Mouse (Mus musculus): ENCODE data around the gene Top2a.
A peak's percentile ranks its signal among the peaks of the same experiment; 100 is the strongest.

The Top2a gene

DNA sequence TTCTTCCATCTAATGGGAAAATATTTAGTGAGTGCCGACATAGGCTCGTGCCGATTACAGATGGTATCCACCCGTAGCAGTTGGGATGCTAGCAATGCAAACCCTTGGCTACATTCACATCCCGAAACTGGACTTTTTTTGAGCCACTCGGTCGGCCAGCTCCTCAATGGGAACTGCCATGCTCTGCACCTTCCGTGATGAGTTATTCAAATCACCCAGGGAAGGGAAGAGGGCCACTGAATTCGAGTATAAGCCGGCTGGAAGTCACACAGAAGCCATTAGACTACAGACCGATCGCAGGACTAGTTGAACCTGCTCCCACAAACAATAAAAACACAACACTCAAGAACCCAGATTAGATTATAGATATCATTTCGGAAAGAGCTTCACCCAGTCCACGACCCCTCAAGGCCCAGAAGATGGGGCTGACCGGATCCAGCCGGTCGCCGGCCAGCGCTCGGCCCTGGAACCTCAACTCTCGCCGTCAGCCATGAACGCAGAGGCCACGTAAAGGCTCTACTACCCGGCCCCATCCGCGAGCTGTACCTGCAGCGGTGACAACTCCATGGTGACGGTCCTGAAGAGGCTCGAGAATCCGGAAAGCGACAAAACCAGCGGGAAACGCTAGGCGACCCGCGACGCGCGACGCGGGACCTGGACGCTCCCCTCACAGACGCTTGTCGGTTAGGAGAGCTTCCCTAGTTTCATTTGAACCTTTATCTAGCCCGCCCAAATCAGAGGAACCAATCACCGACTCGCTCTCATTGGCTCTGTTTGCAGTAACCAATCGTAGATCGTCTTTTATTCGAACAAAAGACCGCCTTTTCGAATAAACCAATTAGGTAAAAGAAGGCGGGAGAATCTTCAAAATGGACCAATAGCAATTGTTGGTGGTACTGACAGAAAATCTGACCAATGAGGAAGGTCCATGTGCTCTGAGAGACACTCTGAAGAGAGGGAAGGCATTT is at the start of gene Top2a:
TSS of gene Top2a (minus strand) at position 690 of the 968 bp plus-strand sequence.
- peak; percentile 98 for DNase-seq (ENCODE audit: low read depth, low spot score)
- H3K36me3 ChIP-seq (ENCODE audit: control insufficient read depth, insufficient read depth, low read length, poor library complexity, severe bottlenecking): no peaks in the 10 kb centered on the region
- H3K27me3 ChIP-seq (ENCODE audit: control insufficient read depth, insufficient read depth, low read length, poor library complexity, severe bottlenecking): no peaks in the 10 kb centered on the region

- no peak for DNase-seq (ENCODE audit: low read depth, low spot score)
- Histone ChIP-seq H3K27me3 (ENCODE audit: control insufficient read depth, insufficient read depth, low read length, poor library complexity, severe bottlenecking) (no peaks in the 10 kb centered on the region), H3K36me3 (ENCODE audit: control insufficient read depth, insufficient read depth, low read length, poor library complexity, severe bottlenecking) (no peaks in the 10 kb centered on the region)
These were observed 49.8 kb upstream of the Top2a start for GRCm38 (mm10) chr11:99073781-99074180.

DNA sequence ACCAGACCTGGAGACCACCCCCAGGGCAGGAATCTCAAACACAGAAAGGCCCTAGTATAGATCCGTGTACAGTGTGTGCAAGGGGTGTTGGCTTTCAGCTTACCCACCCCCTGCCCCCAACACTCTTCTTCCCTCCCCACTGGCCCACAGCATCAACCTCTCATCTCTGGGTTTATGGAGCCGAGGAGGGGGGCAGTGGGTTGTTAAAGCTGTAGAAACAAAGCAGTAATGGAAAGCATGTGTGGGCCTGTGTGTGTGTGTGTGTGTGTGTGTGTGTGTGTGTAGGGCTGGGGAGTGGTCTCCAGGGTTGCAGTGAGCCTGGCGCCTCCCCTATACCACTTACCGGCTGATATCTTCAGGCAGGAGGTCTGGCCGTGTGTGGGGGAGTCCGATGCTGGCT is 47.9 kb upstream of the Top2a start:
- Histone ChIP-seq H3K36me3 (ENCODE audit: control insufficient read depth, insufficient read depth, low read length, poor library complexity, severe bottlenecking) (no peaks in the 10 kb centered on the region), H3K27me3 (ENCODE audit: control insufficient read depth, insufficient read depth, low read length, poor library complexity, severe bottlenecking) (no peaks in the 10 kb centered on the region)
- no peak for DNase-seq (ENCODE audit: low read depth, low spot score)

DNA sequence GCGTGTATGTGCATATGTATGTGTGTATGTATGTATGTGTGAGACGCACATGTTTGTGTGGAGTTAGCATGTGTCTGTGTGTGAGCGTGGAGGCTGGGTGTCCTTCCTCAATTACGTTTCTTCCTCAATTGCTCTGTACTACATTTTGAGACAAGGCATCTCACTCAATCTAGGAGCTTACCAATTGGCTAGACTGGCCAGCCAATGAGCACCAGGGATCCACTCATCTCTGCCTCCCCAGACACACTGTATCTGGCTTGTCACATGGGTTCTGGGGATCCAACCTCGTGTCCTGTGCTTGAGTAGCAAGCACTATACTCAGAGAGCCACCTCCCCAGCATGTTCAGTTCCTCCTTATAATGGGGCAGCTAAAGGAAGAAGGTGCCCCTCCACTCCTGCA is 44.5 kb upstream of the Top2a start:
- DNase-seq (ENCODE audit: low read depth, low spot score): peak; percentile 23
- Histone ChIP-seq H3K36me3 (ENCODE audit: control insufficient read depth, insufficient read depth, low read length, poor library complexity, severe bottlenecking) (no peaks in the 10 kb centered on the region; the same call in 1 of the 2 replicates), H3K27me3 (ENCODE audit: control insufficient read depth, insufficient read depth, low read length, poor library complexity, severe bottlenecking) (no peaks in the 10 kb centered on the region)

- DNase-seq (ENCODE audit: low read depth, low spot score): no peak
- Histone ChIP-seq H3K27me3 (ENCODE audit: control insufficient read depth, insufficient read depth, low read length, poor library complexity, severe bottlenecking) (no peaks in the 10 kb centered on the region), H3K36me3 (ENCODE audit: control insufficient read depth, insufficient read depth, low read length, poor library complexity, severe bottlenecking) (no peaks in the 10 kb centered on the region; the same call in 1 of the 2 replicates)
These were observed 43.6 kb upstream of the Top2a start for GRCm38 (mm10) chr11:99067591-99067990.

GRCm38 (mm10) chr11:99065979-99066378 is 42.0 kb upstream of the Top2a start:
- peak; percentile 88 for DNase-seq (ENCODE audit: low read depth, low spot score)
- Histone ChIP-seq H3K27me3 (ENCODE audit: control insufficient read depth, insufficient read depth, low read length, poor library complexity, severe bottlenecking) (no peaks in the 10 kb centered on the region), H3K36me3 (ENCODE audit: control insufficient read depth, insufficient read depth, low read length, poor library complexity, severe bottlenecking) (no peaks in the 10 kb centered on the region; the same call in 1 of the 2 replicates)

GRCm38 (mm10) chr11:99065353-99065752 is 41.4 kb upstream of the Top2a start:
- peak; percentile 17 for DNase-seq (ENCODE audit: low read depth, low spot score)
- Histone ChIP-seq H3K36me3 (ENCODE audit: control insufficient read depth, insufficient read depth, low read length, poor library complexity, severe bottlenecking) (no peaks in the 10 kb centered on the region; the same call in 1 of the 2 replicates), H3K27me3 (ENCODE audit: control insufficient read depth, insufficient read depth, low read length, poor library complexity, severe bottlenecking) (no peaks in the 10 kb centered on the region)

- H3K36me3 ChIP-seq (ENCODE audit: control insufficient read depth, insufficient read depth, low read length, poor library complexity, severe bottlenecking): no peaks in the 10 kb centered on the region; the same call in 1 of the 2 replicates
- no peak for DNase-seq (ENCODE audit: low read depth, low spot score)
- H3K27me3 ChIP-seq (ENCODE audit: control insufficient read depth, insufficient read depth, low read length, poor library complexity, severe bottlenecking): no peaks in the 10 kb centered on the region; the same call in 1 of the 2 replicates
These were observed 39.6 kb upstream of the Top2a start for GRCm38 (mm10) chr11:99063406-99064131.

DNA sequence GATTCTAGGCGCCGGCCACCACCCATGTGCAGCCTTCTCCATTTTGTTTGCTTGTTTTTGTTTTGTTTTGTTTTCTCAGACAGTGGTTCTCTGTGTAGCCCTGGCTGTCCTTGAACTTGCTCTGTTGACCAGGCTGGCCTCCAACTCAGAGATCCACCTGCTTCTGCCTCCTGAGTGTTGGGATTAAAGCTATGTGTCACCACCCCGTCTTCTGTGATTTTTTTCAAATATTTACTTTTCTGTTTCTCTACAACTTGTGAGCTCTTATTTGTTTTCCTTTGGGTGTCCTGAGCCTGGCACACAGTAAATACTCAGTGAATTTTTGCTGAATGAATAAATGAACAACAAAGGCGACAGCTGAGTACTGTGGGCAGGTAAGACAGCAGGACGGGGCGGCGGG is 38.7 kb upstream of the Top2a start:
- Histone ChIP-seq H3K27me3 (ENCODE audit: control insufficient read depth, insufficient read depth, low read length, poor library complexity, severe bottlenecking) (no peaks in the 10 kb centered on the region; the same call in 1 of the 2 replicates), H3K36me3 (ENCODE audit: control insufficient read depth, insufficient read depth, low read length, poor library complexity, severe bottlenecking) (no peaks in the 10 kb centered on the region; the same call in 1 of the 2 replicates)
- no peak for DNase-seq (ENCODE audit: low read depth, low spot score)

- DNase-seq (ENCODE audit: low read depth, low spot score): no peak
- Histone ChIP-seq H3K27me3 (ENCODE audit: control insufficient read depth, insufficient read depth, low read length, poor library complexity, severe bottlenecking) (no peaks in the 10 kb centered on the region; the same call in 1 of the 2 replicates), H3K36me3 (ENCODE audit: control insufficient read depth, insufficient read depth, low read length, poor library complexity, severe bottlenecking) (no peaks in the 10 kb centered on the region)
These were observed 36.4 kb upstream of the Top2a start for GRCm38 (mm10) chr11:99060435-99060834.

- Histone ChIP-seq H3K27me3 (ENCODE audit: control insufficient read depth, insufficient read depth, low read length, poor library complexity, severe bottlenecking) (no peaks in the 10 kb centered on the region; the same call in 1 of the 2 replicates), H3K36me3 (ENCODE audit: control insufficient read depth, insufficient read depth, low read length, poor library complexity, severe bottlenecking) (no peaks in the 10 kb centered on the region)
- DNase-seq (ENCODE audit: low read depth, low spot score): no peak
These were observed 31.8 kb upstream of the Top2a start for GRCm38 (mm10) chr11:99055571-99056452.

GRCm38 (mm10) chr11:99055143-99055542 is 31.2 kb upstream of the Top2a start:
- H3K36me3 ChIP-seq (ENCODE audit: control insufficient read depth, insufficient read depth, low read length, poor library complexity, severe bottlenecking): no peaks in the 10 kb centered on the region
- DNase-seq (ENCODE audit: low read depth, low spot score): no peak
- H3K27me3 ChIP-seq (ENCODE audit: control insufficient read depth, insufficient read depth, low read length, poor library complexity, severe bottlenecking): no peaks in the 10 kb centered on the region; the same call in 1 of the 2 replicates

GRCm38 (mm10) chr11:99047643-99048042 is 23.7 kb upstream of the Top2a start:
- Histone ChIP-seq H3K27me3 (ENCODE audit: control insufficient read depth, insufficient read depth, low read length, poor library complexity, severe bottlenecking) (no peaks in the 10 kb centered on the region), H3K36me3 (ENCODE audit: control insufficient read depth, insufficient read depth, low read length, poor library complexity, severe bottlenecking) (no peaks in the 10 kb centered on the region)
- no peak for DNase-seq (ENCODE audit: low read depth, low spot score)

GRCm38 (mm10) chr11:99047120-99047519 is 23.1 kb upstream of the Top2a start:
- Histone ChIP-seq H3K27me3 (ENCODE audit: control insufficient read depth, insufficient read depth, low read length, poor library complexity, severe bottlenecking) (no peaks in the 10 kb centered on the region), H3K36me3 (ENCODE audit: control insufficient read depth, insufficient read depth, low read length, poor library complexity, severe bottlenecking) (no peaks in the 10 kb centered on the region)
- DNase-seq (ENCODE audit: low read depth, low spot score): no peak
